Mouse (Mus musculus): Measurements from ENCODE around the gene Soga1.

- TF ChIP-seq CTCF (IDR thresholded peaks at IDR 0.05; ENCODE audit: low read depth, low read length) = no peak
- no peak for TF ChIP-seq TAL1 (conservative IDR thresholded peaks at IDR 0.05; ENCODE audit: low read depth, low read length)
- TF ChIP-seq GATA1 (IDR thresholded peaks at IDR 0.05; ENCODE audit: borderline replicate concordance, low read length) = no peak
- no peak for TF ChIP-seq POLR2AphosphoS5 (IDR thresholded peaks at IDR 0.05; ENCODE audit: insufficient replicate concordance, low read depth, low read length)
- no peak for TF ChIP-seq GATA2 (IDR thresholded peaks at IDR 0.05; ENCODE audit: borderline replicate concordance, low read depth, low read length)
These were observed 22.6 kb upstream of the Soga1 start for GRCm38 (mm10) chr2:157101650-157102049.
